Mouse (Mus musculus) liver, postnatal 0 days (tissue): ENCODE results near the gene Slc8b1. TPM values are rescaled to one million over a fixed set of nuclear protein-coding genes. Genes with fewer than 3 reads are reported as not detected.

Experiments
- ATAC-seq: fragments of 200-750 bp; cut with Nextera tagmentation; 2 replicates; pipeline ENCODE4 v1.8.0; 2017; ENCODE audit warnings: mild to moderate bottlenecking, moderate library complexity
- DNase-seq: peaks from one replicate; pipeline ENCODE4 v3.0.0-alpha.2; 2016
- H3K27ac ChIP-seq: fragments of 300-500 bp; sonication (generic); 2 replicates; pipeline ENCODE4 v1.5.1; 2014; ENCODE audit warnings: antibody characterized with exemption, moderate library complexity, mild to moderate bottlenecking, low read depth
- H3K27me3 ChIP-seq: fragments of 300-500 bp; sonication (generic); 2 replicates; pipeline ENCODE4 v1.6.1; 2014; ENCODE audit warnings: low read length, control low read depth, mixed read lengths; ENCODE audit not compliant: insufficient read depth
- H3K36me3 ChIP-seq: fragments of 300-500 bp; sonication (generic); replicated peaks from 2 replicates; pipeline ENCODE4 v1.6.1; 2014; ENCODE audit warnings: mild to moderate bottlenecking, control low read depth, low read length, moderate library complexity, mixed read lengths; ENCODE audit not compliant: insufficient read depth
- H3K4me1 ChIP-seq: fragments of 300-500 bp; sonication (generic); 2 replicates; pipeline ENCODE4 v1.6.1; 2014; ENCODE audit warnings: antibody characterized with exemption, mild to moderate bottlenecking, control low read depth; ENCODE audit not compliant: insufficient read depth
- H3K4me2 ChIP-seq: fragments of 300-500 bp; sonication (generic); 2 replicates; pipeline ENCODE4 v1.6.1; 2014; ENCODE audit warnings: low read depth, mild to moderate bottlenecking, low read length, moderate library complexity, mixed read lengths
- H3K4me3 ChIP-seq: fragments of 300-500 bp; sonication (generic); 2 replicates; pipeline ENCODE4 v1.5.1; 2014; ENCODE audit warnings: low read depth, low read length
- H3K9ac ChIP-seq: fragments of 300-500 bp; sonication (generic); replicated peaks from 2 replicates; pipeline ENCODE4 v1.6.1; 2014; ENCODE audit warnings: mild to moderate bottlenecking, moderate library complexity
- H3K9me3 ChIP-seq: fragments of 300-500 bp; sonication (generic); 2 replicates; pipeline ENCODE4 v1.6.1; 2016; ENCODE audit warnings: mild to moderate bottlenecking, control low read depth, low read length, mixed read lengths
- CTCF ChIP-seq: sonication (generic); IDR thresholded peaks from 2 replicates; pipeline ENCODE4 v1.5.1; 2016; ENCODE audit warnings: antibody characterized with exemption, low read depth
- EP300 ChIP-seq: IDR thresholded peaks from 2 replicates; pipeline ENCODE4 v1.6.1; 2016; ENCODE audit warnings: antibody characterized with exemption, low read depth, mild to moderate bottlenecking
- whole genome bisulfite sequencing: fragments of 180-500 bp; shearing (Covaris S2); extraction: QIAGEN DNeasy Blood & Tissue Kit; methylation state at CpG from one replicate; pipeline ENCODE4 v1.1.7; 2014; ENCODE audit not compliant: insufficient replicate concordance; 5-methylcytosine and 5-hydroxymethylcytosine counted together
- polyA plus RNA-seq: library from polyadenylated mRNA; unstranded; fragments of >200 nt; fragmentation: Nextera tagmentation; extraction: Ambion mirVana; gene quantifications from 2 replicates; pipeline ENCODE4 v1.2.1, GENCODE M21; 2015

The Slc8b1 gene
- polyA plus RNA-seq, 1 experiment from 2014 or later: 15.3 TPM

DNA sequence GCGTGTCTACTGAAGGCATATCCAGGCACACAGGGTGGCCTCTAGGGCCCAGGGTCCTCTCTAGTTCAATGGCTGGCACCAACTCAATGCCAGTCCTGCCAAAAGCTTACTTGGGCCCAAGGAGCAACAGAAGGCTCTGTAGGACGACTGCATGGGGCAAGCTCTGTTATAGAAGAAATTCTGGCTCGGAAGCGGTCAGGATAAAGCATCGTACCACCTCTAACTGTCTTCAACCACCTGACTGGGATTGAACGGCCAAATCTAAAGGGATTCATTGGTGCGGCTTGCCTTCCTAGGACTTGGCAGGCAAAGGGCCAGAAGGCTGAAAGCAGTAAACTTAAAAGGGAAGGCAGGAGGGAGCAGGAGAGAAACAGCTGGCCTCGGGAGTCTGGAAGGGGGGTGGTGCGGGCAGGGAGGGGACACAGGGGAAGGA is 57.4 kb downstream of the Slc8b1 start:
- ATAC-seq: no peak
- no peak overlapping the region for H3K4me3 ChIP-seq
- H3K4me1 ChIP-seq: peaks cover 52% of the 10 kb centered on the region
- no peak for DNase-seq
- no peak overlapping the region; the same call in 1 of the 2 replicates for H3K9ac ChIP-seq
- WGBS: 83% methylated on average over 9 of the region's 9 CpGs
- no peaks in the 10 kb centered on the region for H3K9me3 ChIP-seq
- no peak overlapping the region for H3K4me2 ChIP-seq
- no peak overlapping the region for H3K27ac ChIP-seq
- H3K36me3 ChIP-seq: peaks cover 3% of the 10 kb centered on the region; the same call in 1 of the 2 replicates
- TF ChIP-seq CTCF: no peak
- no peaks in the 10 kb centered on the region for H3K27me3 ChIP-seq

DNA sequence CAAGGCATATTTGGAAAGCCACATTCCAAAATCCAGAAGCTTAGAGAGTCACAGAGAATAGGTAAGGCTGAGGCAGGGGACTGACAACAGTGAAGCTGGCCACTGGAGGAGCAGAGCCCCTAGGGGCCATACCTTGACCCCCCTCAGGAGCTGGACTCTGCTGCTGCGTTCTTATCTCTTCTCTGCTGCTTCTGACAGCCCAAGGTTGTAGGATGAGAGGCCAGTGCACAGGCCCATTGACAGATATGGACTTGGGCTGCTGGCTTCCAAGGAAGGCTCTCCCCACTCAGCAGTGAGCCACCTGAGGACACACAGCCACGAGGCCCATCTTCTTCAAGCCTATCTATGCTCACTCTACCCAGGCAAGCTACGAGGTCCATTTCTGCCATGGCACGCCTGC is 58.0 kb downstream of the Slc8b1 start:
- H3K27me3 ChIP-seq: no peaks in the 10 kb centered on the region
- whole genome bisulfite sequencing: 67% methylated on average over 4 of the region's 4 CpGs
- H3K4me3 ChIP-seq: no peak overlapping the region
- H3K9ac ChIP-seq: no peak overlapping the region
- TF ChIP-seq CTCF (no peak), EP300 (no peak)
- H3K4me2 ChIP-seq: no peak overlapping the region
- no peak overlapping the region for H3K27ac ChIP-seq
- peaks cover 3% of the 10 kb centered on the region; the same call in 1 of the 2 replicates for H3K36me3 ChIP-seq
- DNase-seq (no peak), ATAC-seq (no peak)
- H3K9me3 ChIP-seq: no peaks in the 10 kb centered on the region
- peaks cover 46% of the 10 kb centered on the region for H3K4me1 ChIP-seq

GRCm38 (mm10) chr5:120569791-120570190 is 58.8 kb downstream of the Slc8b1 start:
- 96% methylated on average over 3 of the region's 3 CpGs for WGBS
- no peak overlapping the region for H3K4me3 ChIP-seq
- TF ChIP-seq EP300: no peak
- no peak for TF ChIP-seq CTCF
- H3K4me1 ChIP-seq: peaks cover 46% of the 10 kb centered on the region
- ATAC-seq (no peak), DNase-seq (no peak)
- no peak overlapping the region for H3K9ac ChIP-seq
- no peaks in the 10 kb centered on the region for H3K9me3 ChIP-seq
- no peaks in the 10 kb centered on the region for H3K27me3 ChIP-seq
- H3K27ac ChIP-seq: 0 out of 2 replicates have a peak overlapping the region, but pooled peaks have one; percentile 20
- H3K4me2 ChIP-seq: no peak overlapping the region
- peaks cover 7% of the 10 kb centered on the region; the same call in 1 of the 2 replicates for H3K36me3 ChIP-seq

DNA sequence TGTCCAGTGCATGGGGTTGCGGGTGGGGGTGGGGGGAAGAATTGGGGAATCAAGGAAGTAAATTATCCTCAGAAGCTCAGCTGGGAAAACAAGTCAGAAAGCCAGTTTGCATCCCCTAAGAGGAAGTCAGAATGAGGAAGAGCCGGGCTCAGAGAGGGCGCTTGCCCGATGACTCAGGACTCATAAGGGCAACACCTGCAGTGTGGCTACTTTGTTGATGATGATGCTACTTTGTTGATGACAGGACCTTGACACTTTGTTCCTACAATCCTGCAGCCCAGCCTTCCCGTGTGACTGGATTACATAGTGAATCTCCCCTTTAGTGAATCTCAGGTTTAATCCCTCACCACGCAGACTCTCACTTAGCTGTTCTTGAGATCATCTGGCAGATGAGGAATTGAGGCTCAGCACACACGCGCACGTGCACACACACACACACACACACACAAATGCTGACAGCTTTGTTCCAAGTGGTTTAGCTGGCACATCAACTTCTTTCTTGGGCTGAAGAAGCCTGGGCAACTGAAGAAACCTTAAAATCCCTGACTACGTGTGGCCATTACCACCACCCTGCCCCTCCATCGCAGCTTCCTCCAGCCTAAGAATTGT is 59.4 kb downstream of the Slc8b1 start:
- Histone ChIP-seq H3K4me3 (no peak overlapping the region), H3K9ac (no peak overlapping the region), H3K4me2 (no peak overlapping the region), H3K27me3 (no peaks in the 10 kb centered on the region), H3K27ac (0 out of 2 replicates have a peak overlapping the region, but pooled peaks have one; percentile 20), H3K9me3 (no peaks in the 10 kb centered on the region), H3K4me1 (peaks cover 48% of the 10 kb centered on the region), H3K36me3 (peaks cover 9% of the 10 kb centered on the region; the same call in 1 of the 2 replicates)
- DNase-seq: no peak
- TF ChIP-seq EP300 (no peak), CTCF (no peak)
- ATAC-seq: no peak
- WGBS: 63% methylated on average over 11 of the region's 11 CpGs

- H3K27ac ChIP-seq: peak overlapping the region; percentile 51
- H3K36me3 ChIP-seq: peaks cover 9% of the 10 kb centered on the region; the same call in 1 of the 2 replicates
- no peaks in the 10 kb centered on the region for H3K27me3 ChIP-seq
- 76% methylated on average over 14 of the region's 14 CpGs for WGBS
- no peak overlapping the region for H3K4me3 ChIP-seq
- ATAC-seq (no peak), DNase-seq (no peak)
- H3K4me2 ChIP-seq: no peak overlapping the region
- TF ChIP-seq EP300: no peak
- TF ChIP-seq CTCF: no peak
- peaks cover 41% of the 10 kb centered on the region for H3K4me1 ChIP-seq
- no peaks in the 10 kb centered on the region for H3K9me3 ChIP-seq
- no peak overlapping the region for H3K9ac ChIP-seq
These were observed 60.2 kb downstream of the Slc8b1 start for GRCm38 (mm10) chr5:120571056-120571740.

GRCm38 (mm10) chr5:120574469-120575063 is 63.6 kb downstream of the Slc8b1 start:
- H3K9me3 ChIP-seq: no peaks in the 10 kb centered on the region
- WGBS: 75% methylated on average over 10 of the region's 10 CpGs
- peaks cover 9% of the 10 kb centered on the region for H3K36me3 ChIP-seq
- TF ChIP-seq EP300 (no peak), CTCF (no peak)
- H3K4me3 ChIP-seq: no peak overlapping the region
- peaks cover 53% of the 10 kb centered on the region for H3K4me1 ChIP-seq
- DNase-seq (no peak), ATAC-seq (no peak)
- no peak overlapping the region for H3K27ac ChIP-seq
- H3K27me3 ChIP-seq: no peaks in the 10 kb centered on the region
- no peak overlapping the region for H3K9ac ChIP-seq
- no peak overlapping the region for H3K4me2 ChIP-seq
